Mouse (Mus musculus) forebrain, embryonic 14.5 days (tissue): ENCODE results near the gene Olfr1415. TPM values are rescaled to one million over a fixed set of nuclear protein-coding genes. Genes with fewer than 3 reads are reported as not detected.
"Not testable (repeated sequence)": the region's sequence is repeated elsewhere in the genome, so short reads cannot be mapped to it uniquely, and the experiment has no call there.

Source experiments
- ATAC-seq: fragments of 200-750 bp; cut with Nextera tagmentation; 2 replicates; pipeline ENCODE4 v1.8.0; 2017; ENCODE audit warnings: mild to moderate bottlenecking, moderate library complexity
- DNase-seq: peaks from one replicate; pipeline ENCODE4 v3.0.0-alpha.2; 2015; ENCODE audit warnings: low spot score
- H3K27ac ChIP-seq: fragments of 300-500 bp; sonication (generic); 2 replicates; pipeline ENCODE4 v1.5.1; 2014; ENCODE audit warnings: low read depth, mild to moderate bottlenecking, control low read depth, low read length, moderate library complexity
- H3K27me3 ChIP-seq: fragments of 300-500 bp; sonication (generic); replicated peaks from 2 replicates; pipeline ENCODE4 v1.6.1; 2014; ENCODE audit warnings: low read length, control low read depth, mixed read lengths; ENCODE audit not compliant: control insufficient read depth, insufficient read depth
- H3K36me3 ChIP-seq: fragments of 300-500 bp; sonication (generic); 2 replicates; pipeline ENCODE4 v1.6.1; 2014; ENCODE audit warnings: low read length, control low read depth; ENCODE audit not compliant: control insufficient read depth, insufficient read depth
- H3K4me1 ChIP-seq: fragments of 300-500 bp; sonication (generic); 2 replicates; pipeline ENCODE4 v1.6.1; 2014; ENCODE audit warnings: antibody characterized with exemption, low read length, control low read depth; ENCODE audit not compliant: control insufficient read depth, insufficient read depth
- H3K4me2 ChIP-seq: fragments of 300-500 bp; sonication (generic); 2 replicates; pipeline ENCODE4 v1.6.1; 2014; ENCODE audit warnings: mild to moderate bottlenecking, control low read depth, low read length
- H3K4me3 ChIP-seq: fragments of 300-500 bp; sonication (generic); 2 replicates; pipeline ENCODE4 v1.5.1; 2014; ENCODE audit warnings: low read depth, low read length, control low read depth
- H3K9ac ChIP-seq: fragments of 300-500 bp; sonication (generic); 2 replicates; pipeline ENCODE4 v1.6.1; 2014; ENCODE audit warnings: mild to moderate bottlenecking, low read length, control low read depth, moderate library complexity
- H3K9me3 ChIP-seq: fragments of 300-500 bp; sonication (generic); replicated peaks from 2 replicates; pipeline ENCODE4 v1.6.1; 2016; ENCODE audit warnings: low read length, control low read depth, mixed read lengths; ENCODE audit not compliant: control insufficient read depth
- WGBS: fragments of 180-500 bp; shearing (Covaris S2); extraction: QIAGEN DNeasy Blood & Tissue Kit; methylation state at CpG from one replicate; pipeline ENCODE4 v1.1.7; 2014; 5-methylcytosine and 5-hydroxymethylcytosine counted together
- polyA plus RNA-seq: library from polyadenylated mRNA; unstranded; fragments of >200 nt; fragmentation: Nextera tagmentation; extraction: Ambion mirVana; gene quantifications from 2 replicates; pipeline ENCODE4 v1.2.1, GENCODE M21; 2014

Olfr1415 gene
- not detected in 2 replicates for polyA plus RNA-seq

DNA sequence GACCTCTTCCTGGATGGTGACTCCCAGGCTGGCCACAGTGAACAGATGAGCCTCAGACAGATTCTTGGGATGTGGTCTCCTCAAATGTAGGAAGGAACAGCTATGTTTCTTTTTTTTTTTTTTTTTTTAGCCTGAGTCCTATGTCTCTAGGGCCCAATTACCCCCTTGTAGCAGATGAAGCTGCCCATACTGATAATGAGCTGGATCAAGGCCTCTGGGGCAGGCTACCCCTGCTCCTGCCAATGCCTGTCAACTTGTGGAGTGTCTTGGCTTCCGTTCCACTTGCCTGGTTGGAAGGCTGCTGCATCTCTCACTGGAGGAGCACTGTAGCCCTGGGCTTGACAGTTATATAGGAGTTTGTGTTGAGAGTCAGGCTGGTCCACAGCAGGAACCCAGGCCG lies at the start of gene Olfr1415:
TSS of gene Olfr1415 (minus strand) at position 101 of the 400 bp plus-strand sequence.
- H3K4me1 ChIP-seq, result no peaks in the 10 kb centered on the region
- no peak within 1 kb of the TSS for H3K27ac ChIP-seq
- no peaks in the 10 kb centered on the region for H3K36me3 ChIP-seq
- ATAC-seq (no peak), DNase-seq (no peak)
- no peak within 1 kb of the TSS for H3K4me3 ChIP-seq
- no peak within 1 kb of the TSS for H3K4me2 ChIP-seq
- no peaks in the 10 kb centered on the region for H3K9me3 ChIP-seq
- WGBS, result 80% methylated on average over 2 of the region's 2 CpGs
- no peak within 1 kb of the TSS for H3K9ac ChIP-seq
- H3K27me3 ChIP-seq, result no peaks in the 10 kb centered on the region

DNA sequence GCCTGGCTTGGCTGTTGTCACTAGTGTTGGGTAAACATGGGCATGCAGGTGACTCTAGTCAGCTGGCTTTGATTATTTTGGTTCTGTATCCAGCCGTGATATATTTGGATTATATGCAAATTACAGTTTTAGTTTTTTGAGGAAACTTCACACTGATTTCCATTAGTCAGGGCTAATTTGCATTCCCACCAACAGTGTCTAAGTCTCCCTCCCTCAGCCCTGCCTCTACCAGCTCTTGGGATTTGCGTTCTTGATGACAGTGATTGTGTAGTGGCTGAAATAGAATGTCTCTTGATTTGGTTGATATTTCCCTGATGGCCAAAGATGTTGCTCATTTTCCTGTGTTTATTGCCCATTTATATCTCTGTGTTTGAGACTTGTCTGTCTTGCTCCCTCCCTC lies 43.2 kb upstream of the Olfr1415 start:
- Histone ChIP-seq H3K9me3 (no peaks in the 10 kb centered on the region), H3K27ac (no peak overlapping the region), H3K27me3 (no peaks in the 10 kb centered on the region), H3K4me2 (no peak overlapping the region), H3K4me3 (no peak overlapping the region), H3K9ac (no peak overlapping the region), H3K36me3 (no peaks in the 10 kb centered on the region), H3K4me1 (no peaks in the 10 kb centered on the region)
- DNase-seq, result peak; percentile 14
- ATAC-seq, result no peak
- WGBS, result 48% methylated on average over 2 of the region's 2 CpGs

DNA sequence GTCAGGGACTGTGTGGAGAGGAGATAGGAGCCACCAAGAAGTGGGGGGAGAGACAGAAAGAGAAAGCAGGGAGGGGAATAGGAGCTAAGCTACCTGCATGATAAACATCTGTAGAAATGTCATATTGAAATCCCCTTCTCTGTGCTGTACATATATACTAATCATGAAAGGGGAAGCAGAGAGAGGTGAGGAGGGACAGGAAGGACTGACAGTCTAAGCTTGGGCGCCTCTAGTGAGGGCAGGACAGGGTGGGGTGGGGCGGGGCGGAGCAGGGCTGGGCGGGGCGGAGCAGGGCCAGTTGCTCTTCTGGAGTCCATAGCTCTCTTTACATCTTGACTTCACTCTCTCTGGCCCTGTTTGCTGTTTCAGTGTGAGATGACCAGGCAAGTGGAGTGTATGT lies 41.1 kb upstream of the Olfr1415 start:
- H3K9ac ChIP-seq, result no peak overlapping the region
- H3K9me3 ChIP-seq, result no peaks in the 10 kb centered on the region
- no peak overlapping the region for H3K4me3 ChIP-seq
- no peak overlapping the region for H3K27ac ChIP-seq
- no peaks in the 10 kb centered on the region for H3K36me3 ChIP-seq
- no peak for ATAC-seq
- DNase-seq, result no peak
- no peaks in the 10 kb centered on the region for H3K4me1 ChIP-seq
- no peaks in the 10 kb centered on the region for H3K27me3 ChIP-seq
- 51% methylated on average over 5 of the region's 5 CpGs for WGBS
- H3K4me2 ChIP-seq, result no peak overlapping the region

GRCm38 (mm10) chr1:92523764-92524163 lies 27.9 kb upstream of the Olfr1415 start:
- Histone ChIP-seq H3K27ac (no peak overlapping the region), H3K36me3 (no peaks in the 10 kb centered on the region), H3K4me3 (no peak overlapping the region), H3K4me2 (no peak overlapping the region), H3K4me1 (no peaks in the 10 kb centered on the region), H3K9me3 (no peaks in the 10 kb centered on the region), H3K9ac (no peak overlapping the region), H3K27me3 (no peaks in the 10 kb centered on the region)
- 87% methylated on average over 3 of the region's 3 CpGs for WGBS
- DNase-seq (no peak), ATAC-seq (no peak)

DNA sequence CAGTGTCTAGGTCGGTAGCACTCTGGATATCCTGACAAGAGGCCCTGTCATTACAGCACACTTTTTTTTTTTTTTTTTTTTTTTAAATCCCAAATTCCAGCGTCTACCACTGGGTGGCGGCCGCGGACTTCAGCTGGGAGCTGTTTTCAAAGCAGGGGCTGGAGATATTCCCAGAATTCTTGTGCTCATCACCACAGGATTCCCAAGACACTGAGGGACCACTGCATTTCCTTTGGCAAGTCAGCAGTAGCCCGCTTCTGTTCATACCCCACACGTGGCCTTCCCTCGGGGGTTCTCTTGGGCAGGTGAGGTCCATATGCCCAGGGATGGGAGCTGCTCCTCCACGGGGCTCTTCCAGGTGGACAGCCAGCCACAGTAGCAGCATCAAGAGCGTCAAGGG lies 25.5 kb upstream of the Olfr1415 start:
- H3K27ac ChIP-seq, result no peak overlapping the region
- H3K4me1 ChIP-seq, result no peaks in the 10 kb centered on the region
- H3K9ac ChIP-seq, result no peak overlapping the region
- no peak overlapping the region for H3K4me3 ChIP-seq
- peak; percentile 89 for DNase-seq
- 19% methylated on average over 10 of the region's 10 CpGs for WGBS
- no peak overlapping the region for H3K4me2 ChIP-seq
- H3K9me3 ChIP-seq, result no peaks in the 10 kb centered on the region
- H3K27me3 ChIP-seq, result no peaks in the 10 kb centered on the region
- no peaks in the 10 kb centered on the region for H3K36me3 ChIP-seq
- peak; percentile 37; the same call in 1 of the 2 replicates for ATAC-seq

GRCm38 (mm10) chr1:92519046-92519445 lies 23.1 kb upstream of the Olfr1415 start:
- no peak overlapping the region for H3K27ac ChIP-seq
- no peak for ATAC-seq
- H3K9ac ChIP-seq, result no peak overlapping the region
- no peaks in the 10 kb centered on the region for H3K9me3 ChIP-seq
- DNase-seq, result no peak
- H3K4me3 ChIP-seq, result no peak overlapping the region
- H3K36me3 ChIP-seq, result no peaks in the 10 kb centered on the region
- H3K27me3 ChIP-seq, result no peaks in the 10 kb centered on the region
- H3K4me2 ChIP-seq, result no peak overlapping the region
- WGBS, result 83% methylated on average over 6 of the region's 6 CpGs
- no peaks in the 10 kb centered on the region for H3K4me1 ChIP-seq

- Histone ChIP-seq H3K9ac (no peak within 1 kb of the TSS), H3K4me1 (no peaks in the 10 kb centered on the region), H3K4me2 (no peak within 1 kb of the TSS), H3K9me3 (no peaks in the 10 kb centered on the region), H3K27ac (no peak within 1 kb of the TSS), H3K36me3 (no peaks in the 10 kb centered on the region), H3K4me3 (no peak within 1 kb of the TSS), H3K27me3 (no peaks in the 10 kb centered on the region)
- DNase-seq, result no peak
- ATAC-seq, result no peak
- 75% methylated on average over 3 of the region's 3 CpGs for WGBS
Observed at GRCm38 (mm10) chr1:92518561-92518960, 22.7 kb upstream of the Olfr1415 start, which contains the start of gene Olfr1414. TSS of gene Olfr1414 (minus strand) at chr1:92518661.

- H3K4me2 ChIP-seq, result no peak overlapping the region
- WGBS, result 89% methylated on average over 11 of the region's 11 CpGs
- ATAC-seq, result no peak
Observed at GRCm38 (mm10) chr1:92515390-92515789, 19.5 kb upstream of the Olfr1415 start.

DNA sequence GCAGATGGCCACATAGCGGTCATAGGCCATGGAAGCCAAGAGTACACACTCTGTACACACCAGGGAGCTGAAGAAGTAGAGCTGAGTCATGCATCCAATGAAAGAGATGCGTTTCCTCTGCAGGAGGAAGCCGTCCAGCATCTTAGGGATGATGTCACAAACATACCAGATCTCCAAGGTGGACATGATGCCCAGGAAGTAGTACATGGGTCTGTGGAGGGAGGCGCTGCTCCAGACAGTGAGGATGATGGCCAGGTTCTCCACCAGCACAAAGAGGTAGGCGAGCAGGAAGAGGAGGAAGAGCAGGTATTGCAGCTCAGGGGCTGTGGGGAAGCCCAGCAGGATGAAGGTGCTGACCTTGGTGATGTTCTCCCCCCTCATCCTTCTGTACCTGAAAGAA lies 15.7 kb upstream of the Olfr1415 start:
- not testable (repeated sequence) for H3K27ac ChIP-seq, DNase-seq, H3K9me3 ChIP-seq, H3K36me3 ChIP-seq, H3K4me1 ChIP-seq, H3K9ac ChIP-seq, H3K4me3 ChIP-seq, ATAC-seq, H3K27me3 ChIP-seq, H3K4me2 ChIP-seq
- WGBS, result 80% methylated on average over 5 of the region's 5 CpGs

More at GRCm38 (mm10) chr1:92515390-92515789, 19.5 kb upstream of the Olfr1415 start:
- Histone ChIP-seq H3K27me3 (no peaks in the 10 kb centered on the region), H3K4me3 (no peak overlapping the region), H3K4me1 (no peaks in the 10 kb centered on the region), H3K36me3 (no peaks in the 10 kb centered on the region), H3K27ac (no peak overlapping the region), H3K9me3 (no peaks in the 10 kb centered on the region), H3K9ac (no peak overlapping the region)
- no peak for DNase-seq
